Mouse (Mus musculus): ENCODE measurements around the gene Clec18a.
"Not testable (repeated sequence)": the region's sequence is repeated elsewhere in the genome, so short reads cannot be mapped to it uniquely, and the experiment has no call there.

Gene Clec18a

DNA sequence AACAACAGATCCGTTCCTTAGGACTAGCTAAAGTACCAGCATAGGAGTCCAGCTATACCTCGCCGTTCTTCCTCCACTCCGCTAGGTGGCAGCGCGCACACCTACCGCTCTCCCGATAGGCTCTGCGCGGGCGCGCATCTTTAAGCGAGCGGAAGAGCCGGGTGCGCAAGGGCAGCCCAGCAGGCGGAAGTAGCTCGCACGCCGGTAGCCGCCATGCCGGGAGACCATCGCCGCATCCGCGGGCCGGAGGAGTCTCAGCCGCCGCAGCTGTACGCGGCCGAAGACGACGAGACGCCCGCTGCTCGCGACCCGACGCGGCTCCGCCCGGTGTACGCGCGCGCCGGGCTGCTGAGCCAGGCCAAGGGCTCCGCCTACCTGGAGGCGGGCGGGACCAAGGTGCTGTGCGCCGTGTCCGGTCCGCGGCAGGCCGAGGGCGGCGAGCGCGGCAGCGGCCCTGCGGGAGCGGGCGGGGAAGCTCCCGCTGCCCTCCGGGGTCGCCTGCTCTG is 36.0 kb downstream of the Clec18a start, which contains the start of gene Exosc6:
Gene Exosc6 (plus strand): TSS at position 182 of the 506 bp plus-strand sequence.
- DNase-seq (ENCODE audit: low spot score), result peak; percentile 86

DNA sequence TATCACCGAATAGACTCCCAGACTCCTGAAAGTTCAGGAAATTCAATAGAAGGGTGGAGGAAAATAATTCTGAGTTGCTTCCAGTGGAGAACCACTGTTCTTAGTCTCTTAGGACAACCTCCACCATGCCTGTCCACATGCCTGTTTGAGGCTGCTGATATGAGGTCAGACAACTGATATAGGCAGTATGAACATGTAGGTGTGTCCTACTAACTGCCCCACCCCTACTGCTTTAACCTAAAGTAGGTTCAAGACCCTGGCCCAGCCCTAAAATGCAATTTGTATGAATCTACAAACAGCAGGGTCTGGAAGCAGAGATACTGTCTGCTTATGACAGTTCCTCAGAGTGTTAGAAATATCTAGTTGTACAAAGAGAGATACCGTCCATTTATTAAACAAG is 36.6 kb downstream of the Clec18a start:
- no peak for DNase-seq (ENCODE audit: low spot score)

DNA sequence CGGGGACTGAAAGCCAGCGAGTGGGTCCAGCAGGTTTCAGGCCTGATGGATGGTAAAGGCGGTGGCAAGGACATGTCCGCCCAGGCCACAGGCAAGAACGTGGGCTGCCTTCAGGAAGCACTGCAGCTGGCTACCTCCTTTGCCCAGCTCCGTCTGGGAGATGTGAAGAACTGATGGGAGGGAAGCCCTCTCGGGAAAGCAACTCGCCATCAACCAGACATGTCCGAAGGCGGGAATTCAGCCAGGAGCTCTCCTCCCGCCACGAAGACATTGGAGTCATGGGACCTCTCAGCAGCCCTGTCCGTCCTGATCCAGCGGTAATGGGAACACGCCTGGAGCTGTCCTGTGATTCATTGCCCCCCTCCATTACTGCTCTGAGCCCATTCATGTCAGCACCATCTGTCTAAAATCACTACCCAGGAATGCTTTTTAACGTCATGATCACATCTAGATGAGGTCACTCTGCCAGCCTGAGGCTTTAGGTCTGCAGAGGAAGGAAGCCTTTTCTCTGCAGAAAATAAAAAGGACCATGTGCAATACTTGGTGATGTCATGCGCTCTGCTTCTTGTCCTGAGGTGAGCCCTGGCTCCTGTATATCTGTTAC is 37.1 kb downstream of the Clec18a start:
- no peak for DNase-seq (ENCODE audit: low spot score)

DNA sequence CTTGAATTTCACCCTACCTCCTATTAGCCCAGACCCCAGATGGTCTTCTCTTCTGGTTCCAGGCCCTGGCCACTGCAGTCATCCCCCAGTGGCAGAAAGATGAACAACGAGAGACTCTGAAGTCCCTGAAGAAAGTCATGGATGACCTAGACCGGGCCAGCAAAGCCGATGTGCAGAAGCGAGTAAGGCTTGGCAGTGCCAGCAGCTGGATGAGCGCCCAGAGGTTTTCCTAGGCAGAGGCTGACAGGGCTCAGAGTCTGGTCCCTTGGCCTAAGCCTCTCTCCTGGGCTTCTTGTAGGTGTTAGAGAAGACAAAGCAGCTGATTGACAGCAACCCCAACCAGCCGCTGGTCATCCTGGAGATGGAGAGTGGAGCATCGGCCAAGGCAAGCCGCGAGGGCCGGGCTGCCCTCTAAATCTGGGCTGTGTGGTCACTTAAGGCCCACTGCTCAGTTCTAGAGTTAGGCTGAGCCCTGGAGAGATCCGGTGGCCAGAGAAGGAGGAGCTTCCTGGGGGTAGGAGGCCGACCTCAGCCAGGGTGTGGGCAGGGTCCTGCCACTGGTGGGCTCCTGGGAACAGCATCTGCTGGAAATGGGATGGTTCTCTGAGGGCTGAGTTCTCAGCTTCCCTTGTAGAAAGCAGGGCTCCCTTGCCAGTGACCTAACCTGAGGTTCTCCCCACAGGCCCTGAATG is 38.3 kb downstream of the Clec18a start:
- no peak for DNase-seq (ENCODE audit: low spot score)

DNA sequence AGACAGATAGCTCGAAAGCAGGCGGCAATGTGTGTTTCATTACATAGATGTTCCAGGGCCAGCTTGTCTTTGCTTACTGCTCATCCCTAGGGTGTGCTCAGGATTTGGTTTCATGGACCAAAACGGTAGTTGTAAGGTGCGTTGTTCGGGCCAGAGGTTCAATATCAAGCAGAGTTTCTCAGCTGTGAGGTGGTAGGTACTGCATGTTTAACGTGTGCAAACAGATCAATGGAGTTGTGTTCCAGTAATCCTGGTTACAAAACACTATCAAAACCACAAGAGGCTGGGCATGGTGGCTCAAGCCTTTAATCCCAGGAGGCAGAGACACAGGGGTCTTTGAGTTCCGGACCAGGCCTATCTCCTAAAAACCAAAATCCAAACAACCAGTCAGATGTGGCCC is 43.1 kb downstream of the Clec18a start:
- no peak for DNase-seq (ENCODE audit: low spot score)

DNA sequence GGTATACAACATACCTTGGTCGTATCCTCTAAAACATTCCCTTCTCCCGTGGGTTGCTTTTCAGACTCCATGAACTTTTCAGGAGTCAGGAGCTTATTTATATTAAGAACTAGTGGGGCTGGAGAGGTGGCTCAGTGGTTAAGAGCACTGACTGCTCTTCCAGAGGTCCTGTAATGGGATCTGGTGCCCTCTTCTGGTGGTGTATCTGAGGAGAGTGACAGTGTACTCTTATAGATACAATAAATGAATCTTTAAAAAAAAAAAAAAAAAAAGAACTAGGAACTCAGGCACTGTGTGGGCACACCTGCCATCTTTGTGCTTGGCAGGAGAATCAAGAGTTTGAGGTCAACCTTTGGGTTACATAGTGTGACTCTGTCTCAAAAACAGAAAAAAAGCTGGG is 43.5 kb downstream of the Clec18a start:
- DNase-seq (ENCODE audit: low spot score), result no peak

DNA sequence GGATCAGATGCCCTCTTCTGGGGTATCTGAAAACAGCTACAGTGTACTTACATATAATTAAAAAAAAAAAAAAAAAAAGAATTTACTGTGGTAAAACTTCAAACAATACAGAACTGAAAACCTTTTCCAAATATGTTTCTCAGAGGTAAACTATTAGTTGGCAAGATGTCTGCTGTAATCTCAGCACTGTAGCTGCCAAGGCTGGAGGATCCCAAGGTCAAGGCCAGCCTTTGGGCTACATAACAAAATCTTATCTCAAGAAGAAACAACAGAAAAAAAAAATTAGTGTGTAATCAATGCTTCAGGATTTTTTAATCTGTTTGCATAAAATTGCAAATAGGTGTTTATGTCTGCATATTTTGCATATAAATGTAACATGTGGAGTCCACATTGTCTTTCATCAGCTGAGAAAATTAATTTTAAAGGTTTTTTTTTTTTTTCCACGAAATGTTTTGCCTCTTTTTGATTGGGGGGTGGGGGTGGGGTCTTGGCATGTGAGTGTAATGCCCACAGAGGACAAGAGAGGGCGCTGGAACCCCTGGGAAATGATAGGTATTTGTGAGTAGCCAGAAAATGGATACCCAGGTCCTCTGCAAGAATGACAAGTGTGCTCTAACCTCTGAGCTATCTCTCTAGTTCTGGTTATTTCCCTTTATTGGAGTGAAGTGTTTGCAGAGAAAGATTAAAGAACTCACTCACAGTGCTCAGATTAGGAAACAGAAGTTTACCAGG is 48.1 kb downstream of the Clec18a start:
- DNase-seq (ENCODE audit: low spot score), result peak; percentile 43

DNA sequence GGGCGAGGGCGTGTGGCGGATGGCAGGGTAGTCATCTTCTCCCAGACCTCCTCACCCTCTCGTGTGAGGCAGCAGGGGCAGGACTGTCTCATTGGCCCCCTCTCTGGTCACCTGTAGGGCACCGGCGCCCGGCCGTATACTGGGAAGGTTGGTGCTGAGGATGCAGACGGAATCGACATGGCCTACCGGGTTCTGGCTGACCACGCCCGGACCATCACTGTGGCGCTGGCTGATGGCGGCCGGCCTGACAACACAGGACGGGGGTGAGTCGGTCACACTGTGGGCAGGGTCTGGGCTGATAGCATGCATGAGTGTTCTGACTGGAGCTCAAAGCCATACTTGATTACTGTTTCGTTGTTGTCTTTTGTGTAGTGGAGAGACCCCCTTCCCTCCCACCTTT is 49.7 kb downstream of the Clec18a start:
- no peak for DNase-seq (ENCODE audit: low spot score)

DNA sequence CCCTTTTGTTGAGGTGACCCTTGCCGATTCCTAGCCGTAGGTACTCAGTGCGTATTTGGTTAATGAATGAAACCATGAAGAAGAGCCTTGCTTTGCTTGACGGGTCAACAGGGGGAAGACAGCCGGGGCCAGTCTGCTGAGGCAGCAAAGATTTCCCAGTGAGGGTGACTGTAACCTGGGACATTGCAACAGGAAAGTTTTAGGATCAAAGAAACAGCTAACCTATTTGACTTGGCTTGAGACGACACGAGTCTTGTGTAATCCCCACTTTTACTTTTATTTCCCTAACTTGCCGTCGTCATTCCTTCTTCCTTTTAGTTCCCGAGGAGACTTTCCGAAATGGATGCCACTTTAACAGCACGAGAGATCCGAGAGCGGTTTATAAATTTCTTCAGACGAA is 55.6 kb downstream of the Clec18a start:
- DNase-seq (ENCODE audit: low spot score), result no peak

DNA sequence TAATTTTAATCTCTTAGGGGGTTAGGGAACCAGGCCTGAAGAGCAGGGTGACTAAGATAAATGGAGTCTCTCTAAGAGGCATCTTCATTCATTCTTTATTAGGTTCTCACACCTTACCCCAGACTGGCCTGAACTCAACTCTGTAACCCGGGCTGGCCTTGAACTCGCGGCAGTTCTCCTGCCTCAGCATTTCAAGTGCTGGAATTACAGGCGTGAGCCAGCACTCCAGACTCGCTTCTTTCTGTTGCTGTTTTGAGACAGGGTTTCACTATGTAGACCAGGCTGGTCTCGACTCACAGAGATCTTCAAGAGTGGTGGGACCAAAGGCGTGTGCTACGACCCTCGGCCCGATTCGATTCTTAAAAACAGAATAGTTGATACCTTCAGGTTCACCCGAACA is 58.0 kb downstream of the Clec18a start:
- no peak for DNase-seq (ENCODE audit: low spot score)

DNA sequence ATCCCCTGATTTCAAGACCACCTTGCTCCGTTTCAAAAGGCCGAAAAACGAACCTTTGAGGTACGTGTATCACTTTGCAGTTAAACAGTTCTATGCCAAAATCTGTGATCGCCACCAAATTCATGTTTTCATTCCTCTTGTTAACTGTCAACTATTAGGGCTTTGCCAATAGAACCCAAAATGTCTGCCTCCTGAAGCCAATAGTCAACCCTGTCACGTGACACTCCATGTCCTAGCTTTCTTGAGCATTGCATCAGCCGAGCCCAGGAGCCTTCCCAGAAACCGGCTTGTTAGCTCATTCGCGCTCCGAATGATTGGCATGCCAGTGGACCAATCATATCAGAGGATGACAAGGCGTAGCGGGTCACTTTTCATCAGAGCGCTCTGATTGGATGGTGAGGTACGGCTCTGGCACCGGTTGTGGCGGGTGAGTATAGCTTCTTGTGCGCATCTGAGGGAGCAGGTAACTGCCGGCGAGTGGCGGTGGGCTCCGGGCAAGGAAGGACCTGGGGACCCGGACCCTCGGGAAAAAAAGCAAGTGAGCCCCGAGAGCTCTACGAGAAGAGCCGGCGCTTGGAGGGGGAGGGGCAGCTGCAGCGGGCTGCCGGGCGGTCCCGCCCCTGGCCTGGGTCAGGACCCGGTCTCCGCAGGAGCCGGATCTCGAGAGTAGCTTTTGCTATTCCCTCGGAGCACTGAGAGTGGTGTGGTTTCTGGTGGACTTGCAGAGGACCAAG is 58.6 kb downstream of the Clec18a start:
- DNase-seq (ENCODE audit: low spot score), result peak; percentile 98

DNA sequence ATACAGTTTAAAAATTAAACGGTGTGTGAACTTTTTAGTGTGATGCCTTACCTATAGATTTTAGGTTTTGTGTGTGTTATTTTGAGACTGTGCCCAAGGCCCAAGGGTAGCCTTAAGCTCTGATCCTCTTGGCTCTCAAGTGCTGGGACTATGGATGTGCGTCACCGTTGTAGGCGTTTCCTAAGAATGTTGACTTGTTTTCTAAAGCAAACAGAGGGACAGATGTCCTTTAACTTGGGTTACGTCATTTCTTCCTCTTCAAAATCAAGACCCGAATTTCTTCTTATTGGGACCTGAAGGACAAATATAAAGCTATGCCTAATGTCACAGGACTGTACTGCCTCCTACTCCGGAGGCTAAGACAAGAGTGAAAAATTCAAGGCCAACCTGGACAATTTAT is 59.3 kb downstream of the Clec18a start, which contains the start of gene Aars:
Gene Aars (plus strand): TSS at position 229 of the 400 bp plus-strand sequence.
- no peak for DNase-seq (ENCODE audit: low spot score)

DNA sequence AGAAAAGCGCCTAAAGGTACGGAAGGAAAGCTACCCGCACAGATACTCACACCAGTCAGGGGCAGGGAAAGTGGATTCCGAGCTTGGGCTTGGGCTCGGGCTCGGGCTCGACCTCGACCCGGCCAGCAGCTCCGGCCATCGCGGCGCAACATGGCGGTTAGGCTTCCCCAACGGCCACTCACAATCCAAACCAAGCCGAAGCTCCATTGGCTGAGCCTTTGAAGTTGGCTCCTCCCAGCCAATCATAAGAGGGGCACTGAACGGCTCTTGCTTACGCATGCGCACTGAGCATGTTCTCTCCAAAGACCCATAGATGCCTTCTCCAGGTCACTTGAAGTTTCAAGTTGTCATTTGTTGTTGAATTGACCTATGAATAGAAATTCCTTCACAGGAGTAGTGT is 60.7 kb downstream of the Clec18a start, which contains the start of gene Ddx19b:
Gene Ddx19b (minus strand): TSS at position 180 of the 400 bp plus-strand sequence.
- no peak for DNase-seq (ENCODE audit: low spot score)

DNA sequence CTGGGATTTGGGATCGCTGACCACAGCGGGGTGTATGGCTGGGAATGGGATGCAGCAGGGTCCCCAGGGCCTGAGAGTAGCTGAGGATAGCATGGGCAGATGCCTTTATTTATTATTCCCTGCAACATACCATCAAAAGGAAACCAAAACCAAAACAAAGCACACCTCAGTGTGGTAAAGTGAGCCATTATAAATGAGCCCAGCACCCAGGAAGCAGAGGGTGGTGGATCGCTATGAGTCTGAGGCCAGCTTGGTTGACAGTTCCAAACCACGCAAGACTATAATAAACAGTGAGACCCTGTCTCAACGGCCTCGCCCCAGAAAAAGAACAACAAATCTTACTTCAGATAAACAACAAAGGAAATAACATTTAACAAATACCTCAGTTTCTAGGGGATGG is 62.2 kb downstream of the Clec18a start:
- DNase-seq (ENCODE audit: low spot score), result no peak

DNA sequence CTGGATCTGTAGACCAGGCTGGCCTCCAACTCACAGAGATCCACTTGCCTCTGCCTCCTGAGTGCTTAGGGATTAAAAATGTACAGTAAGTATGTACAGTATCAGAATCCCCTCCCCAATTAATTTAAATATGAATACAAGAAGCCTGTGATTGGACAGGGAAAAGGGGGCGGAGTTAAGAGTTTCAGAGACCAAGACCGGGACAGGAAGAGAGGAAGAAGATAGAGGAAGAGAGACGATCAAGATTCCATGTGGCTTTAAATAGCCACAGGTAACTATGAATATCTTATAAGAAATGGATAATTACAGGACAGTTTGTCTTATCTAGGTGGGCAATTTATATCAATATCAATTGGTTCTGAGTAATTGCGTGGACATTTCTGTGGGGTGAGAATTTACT is 62.6 kb downstream of the Clec18a start:
- no peak for DNase-seq (ENCODE audit: low spot score)

DNA sequence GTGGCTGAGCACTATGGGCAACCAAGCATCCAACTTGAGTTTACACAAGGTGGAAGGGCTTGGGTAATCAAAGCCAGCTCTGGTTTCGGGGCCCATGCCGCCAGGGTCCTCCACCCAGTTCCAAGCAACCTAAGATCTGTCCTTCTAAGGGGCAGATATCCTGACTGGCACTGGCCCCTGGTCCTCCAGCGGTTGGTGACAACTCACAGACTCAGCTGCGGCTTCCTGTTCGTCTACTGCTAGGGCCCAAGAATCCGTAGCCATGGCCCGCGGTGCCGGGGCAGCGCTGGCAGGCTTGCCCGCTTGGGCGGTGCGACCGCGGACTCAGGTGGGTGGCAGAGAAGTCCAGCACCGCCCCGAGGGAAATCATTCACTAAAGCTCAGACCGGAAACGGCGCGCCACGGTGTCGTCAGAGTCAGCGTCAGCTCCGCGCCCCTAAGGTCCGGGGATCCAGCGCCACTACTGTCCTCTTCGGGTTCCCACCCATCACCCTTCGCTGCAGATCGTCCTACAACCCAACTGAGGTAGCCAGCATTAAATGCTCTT is 64.8 kb downstream of the Clec18a start:
- DNase-seq (ENCODE audit: low spot score), result peak; percentile 71

DNA sequence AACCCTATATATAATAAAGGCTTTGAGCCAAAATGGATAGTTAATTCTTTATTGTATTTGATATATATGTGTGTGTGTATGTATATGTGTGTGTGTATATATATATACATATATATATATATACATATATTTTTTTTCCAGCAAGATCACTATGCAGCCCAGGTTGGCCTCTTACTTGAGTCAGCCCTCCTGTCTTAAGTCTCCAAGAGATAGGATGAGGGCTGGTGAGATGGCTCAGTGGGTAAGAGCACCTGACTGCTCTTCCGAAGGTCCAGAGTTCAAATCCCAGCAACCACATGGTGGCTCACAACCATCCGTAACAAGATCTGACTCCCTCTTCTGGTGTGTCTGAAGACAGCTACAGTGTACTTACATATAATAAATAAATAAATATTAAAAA is 65.6 kb downstream of the Clec18a start:
- not testable (repeated sequence) for DNase-seq (ENCODE audit: low spot score)

DNA sequence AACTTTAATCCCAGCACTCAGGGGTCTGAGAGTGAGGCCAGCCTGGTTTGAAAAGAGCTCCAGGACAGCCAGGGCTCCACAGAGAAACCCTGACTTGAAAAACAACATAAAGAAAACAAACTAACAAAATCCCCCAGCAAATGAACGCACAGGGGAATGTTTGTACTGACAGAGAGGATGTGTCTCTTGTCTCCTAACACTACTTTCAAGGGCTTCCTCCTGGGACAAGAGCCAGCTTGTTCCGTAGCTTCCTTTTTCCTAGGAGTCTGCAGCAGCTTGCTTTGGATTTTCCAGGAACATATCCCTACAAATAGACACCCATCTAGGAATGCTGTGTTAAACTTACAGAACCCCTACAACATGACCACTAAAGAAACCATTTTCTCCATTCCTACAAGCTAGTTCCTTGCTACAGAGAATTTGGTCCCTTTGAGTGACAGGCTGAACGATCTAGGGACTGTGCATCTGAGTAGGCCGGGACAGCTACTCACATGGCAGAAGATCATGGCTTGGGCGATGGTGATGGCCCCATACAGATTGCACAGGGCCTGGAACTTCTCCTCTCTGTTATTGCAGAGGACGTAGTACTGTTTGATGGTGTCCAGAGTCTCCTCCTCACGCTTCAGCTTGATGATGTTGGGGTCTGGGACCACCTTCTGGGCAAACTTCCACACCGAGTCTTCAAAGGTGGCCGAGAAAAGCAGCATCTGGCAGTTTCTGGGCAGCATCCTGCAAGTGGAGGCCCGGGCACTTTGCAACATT is 81.8 kb downstream of the Clec18a start:
- DNase-seq (ENCODE audit: low spot score), result not testable (repeated sequence)

Data from ovary, adult 18-20 months (tissue).